Mouse (Mus musculus): ENCODE results near the gene Vac14. TPM values are rescaled to one million over a fixed set of nuclear protein-coding genes. Genes with fewer than 3 reads are reported as not detected.

Vac14 gene
- polyA plus RNA-seq, 1 experiment from 2014 or later: 25.2 TPM

DNA sequence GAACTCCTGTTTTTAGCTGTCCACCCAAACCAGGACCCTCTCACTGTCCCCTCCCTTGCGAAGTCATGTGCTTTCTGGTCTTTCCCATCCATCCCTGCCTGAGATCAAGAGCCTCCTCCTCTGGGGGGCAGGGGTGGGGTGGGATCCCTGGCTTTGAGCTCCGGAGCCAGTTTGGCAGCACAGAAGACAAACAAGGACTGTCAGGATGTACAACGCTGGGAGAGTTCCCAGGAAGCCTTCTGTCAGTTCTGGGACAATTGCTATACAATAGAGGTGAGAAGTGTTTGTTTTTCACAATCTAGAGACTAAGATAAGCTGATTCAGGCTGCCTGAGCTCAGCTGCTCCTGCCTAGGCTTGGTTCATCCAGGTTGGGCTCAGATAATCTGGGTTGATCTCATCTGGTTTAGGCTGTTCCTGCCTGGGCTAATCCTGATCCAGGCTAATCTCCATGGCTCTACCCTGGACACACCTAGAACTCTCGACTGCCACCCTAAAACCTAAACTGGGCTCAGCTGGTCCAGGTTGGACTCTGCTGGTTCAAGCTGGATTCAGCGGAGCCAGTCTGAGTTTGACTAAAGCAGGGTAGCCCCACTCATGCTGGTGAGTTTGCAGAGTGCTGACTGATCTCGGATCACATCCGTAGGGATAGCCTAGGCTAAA, 142.0 kb downstream of the Vac14 start:
- WGBS: 54% methylated on average over 7 of the region's 7 CpGs
- Histone ChIP-seq H3K9ac (no peak overlapping the region), H3K36me3 (ENCODE audit: insufficient read depth) (no peaks in the 10 kb centered on the region), H3K9me3 (ENCODE audit: low read depth, low read length) (no peaks in the 10 kb centered on the region), H3K27me3 (ENCODE audit: insufficient read depth, low read length) (no peaks in the 10 kb centered on the region), H3K4me3 (ENCODE audit: low read depth, low read length) (no peak overlapping the region), H3K27ac (ENCODE audit: low read depth) (no peak overlapping the region; the same call in none of the 2 replicates), H3K4me2 (no peak overlapping the region), H3K4me1 (ENCODE audit: insufficient read depth) (0 out of 2 replicates have a peak, but pooled peaks cover 2% of the 10 kb centered on the region)
- ATAC-seq (ENCODE audit: insufficient read depth): no peak
- no peak for TF ChIP-seq CTCF (IDR thresholded peaks at IDR 0.05; ENCODE audit: low read depth)
- DNase-seq: no peak

GRCm38 (mm10) chr8:110761185-110761584, 142.8 kb downstream of the Vac14 start:
- peak overlapping the region; percentile 16; the same call in 1 of the 2 replicates for H3K27ac ChIP-seq (ENCODE audit: low read depth)
- no peaks in the 10 kb centered on the region for H3K9me3 ChIP-seq (ENCODE audit: low read depth, low read length)
- no peaks in the 10 kb centered on the region for H3K27me3 ChIP-seq (ENCODE audit: insufficient read depth, low read length)
- no peak overlapping the region for H3K4me2 ChIP-seq
- peak; percentile 88 for ATAC-seq (ENCODE audit: insufficient read depth)
- peak; percentile 81 for DNase-seq
- H3K9ac ChIP-seq: no peak overlapping the region
- H3K4me1 ChIP-seq (ENCODE audit: insufficient read depth): 0 out of 2 replicates have a peak, but pooled peaks cover 2% of the 10 kb centered on the region
- WGBS: 25% methylated on average over 5 of the region's 5 CpGs
- no peak for TF ChIP-seq CTCF (IDR thresholded peaks at IDR 0.05; ENCODE audit: low read depth)
- no peaks in the 10 kb centered on the region for H3K36me3 ChIP-seq (ENCODE audit: insufficient read depth)
- H3K4me3 ChIP-seq (ENCODE audit: low read depth, low read length): no peak overlapping the region

DNA sequence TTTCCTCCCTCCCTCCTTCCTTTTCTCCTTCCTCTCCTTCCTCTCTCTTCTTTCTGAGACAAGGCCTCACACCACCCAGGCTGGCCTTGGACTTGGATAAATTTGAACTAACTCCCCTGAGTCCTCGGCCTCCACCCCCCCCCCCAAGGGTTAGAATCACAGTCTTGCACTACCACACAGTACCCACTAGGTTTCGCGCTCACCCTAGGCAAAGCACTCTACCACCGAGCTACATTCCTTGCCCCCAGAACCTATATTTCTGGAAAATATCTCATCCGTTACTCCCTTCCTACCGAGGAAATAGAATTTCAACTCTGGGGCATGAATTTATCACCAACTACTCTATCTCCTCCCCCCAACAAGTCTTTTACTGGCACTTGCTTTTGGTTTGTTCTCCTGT, 143.6 kb downstream of the Vac14 start:
- Histone ChIP-seq H3K4me3 (ENCODE audit: low read depth, low read length) (no peak overlapping the region), H3K27ac (ENCODE audit: low read depth) (no peak overlapping the region), H3K4me1 (ENCODE audit: insufficient read depth) (0 out of 2 replicates have a peak, but pooled peaks cover 2% of the 10 kb centered on the region), H3K4me2 (no peak overlapping the region), H3K9ac (no peak overlapping the region), H3K9me3 (ENCODE audit: low read depth, low read length) (no peaks in the 10 kb centered on the region), H3K36me3 (ENCODE audit: insufficient read depth) (no peaks in the 10 kb centered on the region), H3K27me3 (ENCODE audit: insufficient read depth, low read length) (no peaks in the 10 kb centered on the region)
- 45% methylated on average over 6 of the region's 6 CpGs for WGBS
- TF ChIP-seq CTCF (IDR thresholded peaks at IDR 0.05; ENCODE audit: low read depth): peak; percentile 63
- DNase-seq (peak; percentile 40), ATAC-seq (ENCODE audit: insufficient read depth) (no peak)

GRCm38 (mm10) chr8:110764671-110765070, 146.3 kb downstream of the Vac14 start:
- no peaks in the 10 kb centered on the region for H3K27me3 ChIP-seq (ENCODE audit: insufficient read depth, low read length)
- no peak overlapping the region for H3K4me3 ChIP-seq (ENCODE audit: low read depth, low read length)
- 0 out of 2 replicates have a peak, but pooled peaks cover 2% of the 10 kb centered on the region for H3K4me1 ChIP-seq (ENCODE audit: insufficient read depth)
- no peak overlapping the region for H3K27ac ChIP-seq (ENCODE audit: low read depth)
- H3K9me3 ChIP-seq (ENCODE audit: low read depth, low read length): no peaks in the 10 kb centered on the region
- DNase-seq (no peak), ATAC-seq (ENCODE audit: insufficient read depth) (no peak)
- WGBS: 77% methylated on average over 3 of the region's 3 CpGs
- TF ChIP-seq CTCF (IDR thresholded peaks at IDR 0.05; ENCODE audit: low read depth): no peak
- H3K36me3 ChIP-seq (ENCODE audit: insufficient read depth): no peaks in the 10 kb centered on the region
- H3K9ac ChIP-seq: no peak overlapping the region
- H3K4me2 ChIP-seq: no peak overlapping the region

DNA sequence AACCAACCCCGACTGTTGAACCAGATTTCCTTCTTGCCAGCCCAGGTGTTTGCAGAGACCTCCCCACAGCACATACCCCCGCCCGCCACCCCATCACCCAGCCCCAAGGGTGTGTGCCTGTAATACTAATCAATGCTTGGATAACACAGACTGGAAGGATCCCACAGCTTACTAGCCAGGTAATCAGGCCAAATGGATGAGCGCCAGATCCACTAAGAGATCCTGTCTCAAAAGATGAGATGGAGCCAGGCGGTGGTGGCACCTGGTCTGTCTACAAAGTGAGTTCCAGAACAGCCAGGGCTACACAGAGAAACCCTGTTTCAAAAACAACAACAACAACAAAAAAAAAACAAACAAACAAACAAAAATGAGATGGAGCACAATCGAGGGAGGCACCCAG, 148.9 kb downstream of the Vac14 start:
- no peak for TF ChIP-seq CTCF (IDR thresholded peaks at IDR 0.05; ENCODE audit: low read depth)
- ATAC-seq (ENCODE audit: insufficient read depth): no peak
- WGBS: 80% methylated on average over 6 of the region's 6 CpGs

More for the DNA sequence above, 148.9 kb downstream of the Vac14 start:
- H3K4me2 ChIP-seq: no peak overlapping the region
- H3K9me3 ChIP-seq (ENCODE audit: low read depth, low read length): no peaks in the 10 kb centered on the region
- H3K4me3 ChIP-seq (ENCODE audit: low read depth, low read length): no peak overlapping the region
- no peaks in the 10 kb centered on the region for H3K27me3 ChIP-seq (ENCODE audit: insufficient read depth, low read length)
- no peaks in the 10 kb centered on the region for H3K36me3 ChIP-seq (ENCODE audit: insufficient read depth)
- H3K9ac ChIP-seq: no peak overlapping the region
- no peak for DNase-seq
- H3K27ac ChIP-seq (ENCODE audit: low read depth): no peak overlapping the region
- H3K4me1 ChIP-seq (ENCODE audit: insufficient read depth): no peaks in the 10 kb centered on the region

Other genes with a start within 250 kb of the Vac14 start
- gene Mtss1l, start 102.9 kb downstream of the Vac14 start, polyA plus RNA-seq (2014; fragmentation: Nextera tagmentation; extraction: Ambion mirVana): 30.9 and 39.9 TPM in 2 replicates
- 1.6 and 2.4 TPM in 2 replicates for gene Il34, start 187.3 kb downstream of the Vac14 start, polyA plus RNA-seq (2014; fragmentation: Nextera tagmentation; extraction: Ambion mirVana)
- gene Cog4, start 228.0 kb downstream of the Vac14 start, polyA plus RNA-seq (2014; fragmentation: Nextera tagmentation; extraction: Ambion mirVana): 70.9 and 71.0 TPM in 2 replicates
- 168 and 174 TPM in 2 replicates for gene Sf3b3, start 228.2 kb downstream of the Vac14 start, polyA plus RNA-seq (2014; fragmentation: Nextera tagmentation; extraction: Ambion mirVana)